Mouse (Mus musculus): ENCODE measurements around the gene N4bp2.

DNA sequence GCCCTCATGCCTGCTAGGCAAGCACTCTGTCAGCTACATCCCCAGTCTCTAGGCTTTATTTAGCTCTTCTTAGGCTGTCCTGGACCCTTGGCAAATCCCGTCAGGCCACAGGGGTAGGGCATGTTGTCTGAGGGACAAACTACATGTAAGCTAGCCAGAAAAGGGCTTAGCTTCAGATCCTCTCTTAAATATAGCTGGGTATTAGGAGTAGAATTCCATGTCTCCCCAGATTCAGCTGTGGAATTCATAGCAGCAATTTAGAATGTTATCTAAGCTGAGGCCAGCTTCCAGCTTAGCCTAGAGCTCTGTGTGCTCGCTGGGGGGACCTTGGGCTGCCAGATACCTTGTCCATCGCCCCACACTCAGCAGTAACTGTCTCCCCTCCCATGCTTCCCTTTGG lies 83.6 kb downstream of the N4bp2 start:
- TF ChIP-seq CTCF (IDR thresholded peaks at IDR 0.05; ENCODE audit: low read depth, low read length) (no peak), GATA2 (IDR thresholded peaks at IDR 0.05; ENCODE audit: borderline replicate concordance, low read depth, low read length) (no peak), TAL1 (conservative IDR thresholded peaks at IDR 0.05; ENCODE audit: low read depth, low read length) (no peak), GATA1 (IDR thresholded peaks at IDR 0.05; ENCODE audit: borderline replicate concordance, low read length) (no peak), POLR2AphosphoS5 (IDR thresholded peaks at IDR 0.05; ENCODE audit: insufficient replicate concordance, low read depth, low read length) (no peak)
